Mouse (Mus musculus): Measurements from ENCODE around the gene Eno2. TPM values are rescaled to one million over a fixed set of nuclear protein-coding genes. Genes with fewer than 3 reads are reported as not detected.
"Not testable (repeated sequence)": the region's sequence is repeated elsewhere in the genome, so short reads cannot be mapped to it uniquely, and the experiment has no call there.

Gene Eno2
- polyA plus RNA-seq, 1 experiment from 2014 or later = 27.5 TPM

- no peak overlapping the region for H3K27ac ChIP-seq
- peaks cover 61% of the 10 kb centered on the region for H3K4me1 ChIP-seq (replicated peaks)
- no peaks in the 10 kb centered on the region for H3K27me3 ChIP-seq
- ATAC-seq = no peak
- 88% methylated on average over 4 of the region's 4 CpGs for WGBS
- H3K36me3 ChIP-seq = peaks cover 30% of the 10 kb centered on the region
- H3K9ac ChIP-seq (replicated peaks) = no peak overlapping the region
- no peak overlapping the region for H3K4me3 ChIP-seq (replicated peaks)
- no peaks in the 10 kb centered on the region for H3K9me3 ChIP-seq
- no peak overlapping the region for H3K4me2 ChIP-seq (replicated peaks)
Measured at GRCm38 (mm10) chr6:124811403-124811665, 41.9 kb upstream of the Eno2 start.

DNA sequence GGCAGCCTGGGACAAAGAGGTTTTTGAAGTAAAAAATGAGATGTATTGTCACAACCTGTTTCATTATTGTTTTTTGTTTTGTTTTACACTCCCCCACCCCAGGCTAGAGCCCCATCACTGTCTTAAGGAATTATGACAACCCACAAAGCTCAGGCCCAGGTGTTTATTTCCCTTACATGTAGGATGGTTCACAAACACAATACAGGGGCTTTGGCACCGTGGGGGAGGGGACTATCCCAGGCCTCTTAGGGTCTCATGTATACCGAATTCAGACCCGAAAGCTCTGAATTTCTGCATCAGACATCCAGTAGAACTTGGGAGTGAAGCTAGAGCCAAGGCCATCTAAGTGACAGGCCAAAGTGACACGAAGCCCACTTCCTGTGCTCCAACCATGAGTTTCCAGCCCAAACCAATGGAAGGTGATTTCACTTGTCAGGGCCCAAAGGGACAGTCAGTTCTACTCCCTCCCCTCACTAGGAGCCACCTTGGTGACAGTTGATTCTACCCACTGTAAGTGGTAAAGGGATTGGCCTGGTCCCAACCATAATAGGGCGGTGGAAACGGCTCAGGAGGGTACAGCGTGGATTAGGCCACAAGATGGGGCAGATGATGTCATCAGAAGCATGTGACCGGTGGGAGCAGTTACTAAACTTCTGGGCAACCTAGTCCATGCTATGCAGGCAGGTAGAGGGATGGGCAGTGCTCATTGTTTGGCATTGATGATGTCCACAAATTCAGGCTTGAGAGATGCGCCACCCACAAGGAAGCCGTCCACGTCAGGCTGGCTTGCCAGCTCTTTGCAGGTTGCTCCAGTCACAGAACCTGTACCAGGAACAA, 41.3 kb upstream of the Eno2 start:
- not testable (repeated sequence) for ATAC-seq; H3K4me2 ChIP-seq (replicated peaks); H3K9me3 ChIP-seq; H3K27ac ChIP-seq; H3K9ac ChIP-seq (replicated peaks); H3K27me3 ChIP-seq; H3K4me3 ChIP-seq (replicated peaks)
- Histone ChIP-seq H3K4me1 (replicated peaks) (peaks cover 67% of the 10 kb centered on the region), H3K36me3 (peaks cover 24% of the 10 kb centered on the region)
- 86% methylated on average over 11 of the region's 11 CpGs for WGBS

DNA sequence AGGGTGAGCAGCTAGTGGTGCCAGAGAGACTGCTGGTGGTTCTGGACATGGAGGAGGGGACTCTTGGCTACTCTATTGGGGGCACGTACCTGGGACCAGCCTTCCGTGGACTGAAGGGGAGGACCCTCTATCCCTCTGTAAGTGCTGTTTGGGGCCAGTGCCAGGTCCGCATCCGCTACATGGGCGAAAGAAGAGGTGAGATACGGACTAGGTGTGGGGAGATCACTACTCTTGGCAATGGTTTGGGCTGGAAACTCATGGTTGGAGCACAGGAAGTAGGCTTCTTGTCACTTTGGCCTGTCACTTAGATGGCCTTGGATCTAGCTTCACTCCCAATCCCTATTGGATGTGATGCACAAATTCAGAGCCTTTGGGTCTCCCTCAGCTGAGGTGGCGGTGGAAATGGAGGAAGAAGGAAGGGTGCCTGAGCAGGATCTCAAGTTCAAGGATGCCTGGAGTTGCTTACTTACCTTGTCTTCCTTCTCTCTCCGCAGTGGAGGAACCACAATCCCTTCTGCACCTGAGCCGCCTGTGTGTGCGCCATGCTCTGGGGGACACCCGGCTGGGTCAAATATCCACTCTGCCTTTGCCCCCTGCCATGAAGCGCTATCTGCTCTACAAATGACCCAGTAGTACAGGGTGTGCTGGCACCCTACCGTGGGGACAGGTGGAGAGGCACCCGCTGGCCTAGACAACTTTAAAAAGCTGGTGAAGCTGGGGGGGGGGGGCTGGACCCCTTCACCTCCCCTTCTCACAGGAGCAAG, 40.5 kb upstream of the Eno2 start:
- H3K9ac ChIP-seq (replicated peaks) = peak overlapping the region; percentile 71
- ATAC-seq = peak; percentile 1; the same call in 1 of the 2 replicates
- no peaks in the 10 kb centered on the region for H3K27me3 ChIP-seq
- 44% methylated on average over 14 of the region's 14 CpGs for WGBS
- peak overlapping the region; percentile 54 for H3K4me3 ChIP-seq (replicated peaks)
- peaks cover 16% of the 10 kb centered on the region for H3K36me3 ChIP-seq
- H3K27ac ChIP-seq = peak overlapping the region; percentile 74
- peak overlapping the region; percentile 96 for H3K4me2 ChIP-seq (replicated peaks)
- H3K4me1 ChIP-seq (replicated peaks) = peaks cover 72% of the 10 kb centered on the region
- no peaks in the 10 kb centered on the region for H3K9me3 ChIP-seq

DNA sequence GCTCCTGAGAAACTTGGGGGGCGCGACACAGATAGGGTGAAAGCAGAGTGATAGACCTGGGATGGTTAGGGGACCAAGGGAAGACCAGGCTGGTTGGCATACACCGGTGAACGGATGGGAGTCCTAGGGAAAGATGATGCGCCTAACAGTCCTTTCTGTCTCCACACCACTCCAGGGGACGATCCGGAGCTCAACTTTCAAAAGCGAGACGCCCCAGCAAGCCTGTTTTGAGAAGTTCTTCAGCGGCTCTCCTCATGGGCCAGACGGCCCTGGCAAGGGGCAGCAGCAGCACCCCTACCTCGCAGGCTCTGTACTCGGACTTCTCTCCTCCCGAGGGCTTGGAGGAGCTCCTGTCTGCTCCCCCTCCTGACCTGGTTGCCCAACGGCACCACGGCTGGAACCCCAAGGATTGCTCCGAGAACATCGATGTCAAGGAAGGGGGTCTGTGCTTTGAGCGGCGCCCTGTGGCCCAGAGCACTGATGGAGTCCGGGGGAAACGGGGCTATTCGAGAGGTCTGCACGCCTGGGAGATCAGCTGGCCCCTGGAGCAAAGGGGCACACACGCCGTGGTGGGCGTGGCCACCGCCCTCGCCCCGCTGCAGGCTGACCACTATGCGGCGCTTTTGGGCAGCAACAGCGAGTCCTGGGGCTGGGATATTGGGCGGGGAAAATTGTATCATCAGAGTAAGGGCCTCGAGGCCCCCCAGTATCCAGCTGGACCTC, 39.7 kb upstream of the Eno2 start:
- H3K4me1 ChIP-seq (replicated peaks) = peaks cover 64% of the 10 kb centered on the region
- under 1% methylated on average over 35 of the region's 35 CpGs for WGBS

GRCm38 (mm10) chr6:124808358-124809012, 39.0 kb upstream of the Eno2 start, which contains the start of gene Spsb2:
TSS of gene Spsb2 (plus strand) at chr6:124808661.
- H3K4me1 ChIP-seq (replicated peaks) = peaks cover 60% of the 10 kb centered on the region
- H3K27me3 ChIP-seq = no peaks in the 10 kb centered on the region
- peaks cover 14% of the 10 kb centered on the region for H3K36me3 ChIP-seq
- H3K9ac ChIP-seq (replicated peaks) = peak within 1 kb of the TSS; percentile 71
- WGBS = 4% methylated on average over 29 of the region's 29 CpGs
- H3K4me3 ChIP-seq (replicated peaks) = peak within 1 kb of the TSS; percentile 54
- peak within 1 kb of the TSS; percentile 96 for H3K4me2 ChIP-seq (replicated peaks)
- H3K27ac ChIP-seq = peak within 1 kb of the TSS; percentile 74
- no peaks in the 10 kb centered on the region for H3K9me3 ChIP-seq
- ATAC-seq = peak; percentile 31

More for the DNA sequence above, 39.7 kb upstream of the Eno2 start:
- Histone ChIP-seq H3K4me2 (replicated peaks) (peak overlapping the region; percentile 96), H3K9me3 (no peaks in the 10 kb centered on the region), H3K27ac (peak overlapping the region; percentile 74), H3K36me3 (peaks cover 14% of the 10 kb centered on the region), H3K4me3 (replicated peaks) (peak overlapping the region; percentile 54), H3K9ac (replicated peaks) (peak overlapping the region; percentile 71), H3K27me3 (no peaks in the 10 kb centered on the region)
- peak; percentile 14 for ATAC-seq

- Histone ChIP-seq H3K4me3 (replicated peaks) (peak overlapping the region; percentile 54; the same call in 1 of the 2 replicates), H3K27me3 (no peaks in the 10 kb centered on the region), H3K9me3 (no peaks in the 10 kb centered on the region), H3K36me3 (peaks cover 14% of the 10 kb centered on the region), H3K27ac (peak overlapping the region; percentile 74; the same call in 1 of the 2 replicates), H3K9ac (replicated peaks) (no peak overlapping the region), H3K4me1 (replicated peaks) (peaks cover 55% of the 10 kb centered on the region), H3K4me2 (replicated peaks) (peak overlapping the region; percentile 96)
- 87% methylated on average over 6 of the region's 6 CpGs for WGBS
- no peak for ATAC-seq
Measured at GRCm38 (mm10) chr6:124807986-124808357, 38.5 kb upstream of the Eno2 start.

DNA sequence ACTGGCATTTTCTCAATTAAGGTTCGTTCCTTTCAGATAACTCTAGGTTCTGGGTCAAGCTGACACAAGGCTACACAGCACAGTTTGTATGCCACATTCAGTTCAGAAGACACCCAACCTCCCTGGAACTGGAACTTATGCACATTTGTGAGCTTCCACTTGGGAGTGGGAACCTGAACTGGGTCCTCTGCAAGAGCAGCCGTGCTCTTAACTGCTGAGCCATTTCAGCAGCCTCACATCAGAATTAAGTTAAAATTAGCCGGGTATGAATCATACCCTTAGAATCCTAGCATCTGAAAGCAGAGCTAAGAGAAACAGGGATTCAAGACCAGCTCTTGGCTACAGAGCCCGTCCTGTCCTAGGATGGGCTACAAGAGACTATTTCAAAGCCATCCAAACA, 37.9 kb upstream of the Eno2 start:
- 94% methylated on average over 4 of the region's 4 CpGs for WGBS
- Histone ChIP-seq H3K4me3 (replicated peaks) (no peak overlapping the region), H3K9ac (replicated peaks) (no peak overlapping the region), H3K4me1 (replicated peaks) (peaks cover 49% of the 10 kb centered on the region), H3K36me3 (peaks cover 12% of the 10 kb centered on the region), H3K27ac (no peak overlapping the region), H3K9me3 (no peaks in the 10 kb centered on the region), H3K27me3 (peaks cover 3% of the 10 kb centered on the region), H3K4me2 (replicated peaks) (no peak overlapping the region)
- ATAC-seq = no peak

DNA sequence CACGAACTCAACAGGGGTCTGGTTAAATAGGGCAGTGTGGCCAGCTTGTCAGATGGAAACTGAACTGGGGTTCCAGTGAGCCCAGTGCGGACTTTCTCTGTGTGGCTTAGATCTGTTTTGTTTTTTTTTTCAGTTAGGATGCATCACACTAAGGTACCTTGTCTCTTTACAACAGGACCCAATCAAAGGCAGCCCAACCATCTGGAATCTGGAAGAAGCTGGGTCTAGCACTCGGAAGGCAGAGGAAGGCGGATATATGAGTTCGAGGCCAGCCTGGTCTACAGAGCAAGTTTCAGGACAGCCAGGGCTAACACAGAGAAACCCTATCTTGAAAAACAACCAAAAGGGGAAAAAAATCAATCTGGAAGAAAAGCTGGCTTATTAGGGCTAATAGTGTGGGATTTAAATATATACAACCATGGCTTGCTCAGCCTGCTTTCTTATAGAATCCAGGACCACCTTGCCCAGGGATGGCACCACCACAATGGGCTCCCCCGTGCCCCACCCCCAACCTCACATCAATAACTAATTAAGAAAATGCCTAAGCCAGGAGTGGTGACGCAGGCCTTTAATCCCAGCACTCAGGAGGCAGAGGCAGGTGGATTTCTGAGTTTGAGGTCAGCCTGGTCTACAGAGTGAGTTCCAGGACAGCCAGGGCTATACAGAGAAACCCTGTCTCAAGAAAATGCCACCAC, 37.1 kb upstream of the Eno2 start:
- Histone ChIP-seq H3K9me3 (no peaks in the 10 kb centered on the region), H3K27ac (peak overlapping the region; percentile 64), H3K27me3 (peaks cover 4% of the 10 kb centered on the region), H3K4me3 (replicated peaks) (no peak overlapping the region), H3K36me3 (peaks cover 4% of the 10 kb centered on the region), H3K4me1 (replicated peaks) (peaks cover 42% of the 10 kb centered on the region), H3K9ac (replicated peaks) (no peak overlapping the region), H3K4me2 (replicated peaks) (peak overlapping the region; percentile 64)
- WGBS = 75% methylated on average over 7 of the region's 7 CpGs
- no peak for ATAC-seq

DNA sequence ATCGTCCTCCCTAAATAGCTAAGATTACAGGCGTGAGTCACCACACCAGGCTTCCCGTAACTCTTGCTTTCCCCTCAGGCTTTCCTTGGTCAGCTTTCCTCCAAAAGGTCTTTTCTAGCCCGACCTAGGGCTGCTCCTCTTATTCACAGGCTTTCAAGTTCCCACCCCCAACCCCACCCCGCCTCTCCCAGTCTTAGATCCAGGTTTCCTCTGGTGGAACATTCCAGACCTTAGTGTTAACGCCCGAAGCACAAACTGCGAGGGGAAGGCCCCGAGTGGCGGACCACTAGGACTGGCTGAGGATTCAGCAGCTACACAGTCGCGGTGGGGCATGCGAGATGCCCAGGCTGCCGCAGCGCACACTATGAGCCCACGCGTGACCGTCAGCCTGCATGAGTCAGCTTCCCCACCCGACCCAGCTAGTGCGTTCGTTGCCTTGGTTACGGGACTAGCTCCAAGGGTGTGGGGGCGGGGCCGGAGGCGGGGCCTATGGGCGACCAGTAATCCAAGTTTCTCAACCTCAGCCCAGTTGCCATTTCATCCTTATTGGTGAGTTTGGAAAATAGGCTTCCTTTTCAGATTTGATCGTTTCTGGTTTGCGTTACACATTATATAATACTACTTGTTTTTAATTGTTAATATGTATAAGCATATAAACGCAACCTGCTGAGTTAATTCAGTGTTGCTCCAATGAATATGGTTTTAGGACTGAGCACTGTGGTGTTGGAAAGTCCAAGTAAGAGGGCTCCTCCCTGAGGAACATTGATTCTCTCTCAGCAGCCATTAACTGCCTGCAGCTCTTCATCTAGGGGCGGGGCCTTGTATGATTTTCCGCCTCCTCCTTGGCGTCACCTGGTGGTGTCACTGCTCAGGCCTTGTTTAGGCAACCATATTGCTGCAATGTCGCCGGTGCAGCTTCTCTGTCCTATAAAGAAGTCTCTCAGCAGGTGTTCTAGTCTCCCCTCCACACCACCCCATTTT, 36.2 kb upstream of the Eno2 start:
- peak; percentile 80 for ATAC-seq
- H3K36me3 ChIP-seq = no peaks in the 10 kb centered on the region
- peak overlapping the region; percentile 64 for H3K27ac ChIP-seq
- WGBS = 2% methylated on average over 34 of the region's 34 CpGs
- peak overlapping the region; percentile 52 for H3K9ac ChIP-seq (replicated peaks)
- H3K4me1 ChIP-seq (replicated peaks) = peaks cover 41% of the 10 kb centered on the region
- H3K9me3 ChIP-seq = no peaks in the 10 kb centered on the region
- peaks cover 4% of the 10 kb centered on the region for H3K27me3 ChIP-seq
- peak overlapping the region; percentile 64 for H3K4me2 ChIP-seq (replicated peaks)
- peak overlapping the region; percentile 39 for H3K4me3 ChIP-seq (replicated peaks)

DNA sequence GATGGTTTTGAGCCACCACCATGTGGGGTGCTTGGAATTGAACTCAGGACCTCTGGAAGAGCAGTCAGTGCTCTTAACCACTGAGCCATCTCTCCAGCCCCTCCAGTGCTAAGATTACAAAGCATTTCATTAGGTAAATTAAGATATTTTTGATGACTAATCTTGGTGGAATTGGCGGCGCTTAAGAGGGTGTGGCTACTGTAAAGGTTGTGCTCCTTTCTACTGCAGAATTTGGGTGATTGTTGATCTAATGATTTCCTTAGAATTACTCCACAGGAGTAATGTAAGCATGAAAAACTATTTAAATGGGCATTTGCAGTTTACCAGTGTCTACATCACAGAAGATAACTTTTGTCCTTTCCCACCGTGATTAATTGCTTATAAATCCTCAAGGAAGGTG, 34.9 kb upstream of the Eno2 start:
- ATAC-seq = no peak
- H3K27me3 ChIP-seq = peaks cover 4% of the 10 kb centered on the region
- H3K4me2 ChIP-seq (replicated peaks) = no peak overlapping the region
- H3K36me3 ChIP-seq = no peaks in the 10 kb centered on the region
- no peaks in the 10 kb centered on the region for H3K9me3 ChIP-seq
- WGBS = 93% methylated on average over 3 of the region's 3 CpGs
- no peak overlapping the region for H3K9ac ChIP-seq (replicated peaks)
- no peak overlapping the region for H3K4me3 ChIP-seq (replicated peaks)
- H3K27ac ChIP-seq = no peak overlapping the region
- peaks cover 31% of the 10 kb centered on the region for H3K4me1 ChIP-seq (replicated peaks)

Measured in midbrain, embryonic 13.5 days (tissue).